Mouse (Mus musculus): ENCODE results near the gene Slc39a8.

Gene Slc39a8

DNA sequence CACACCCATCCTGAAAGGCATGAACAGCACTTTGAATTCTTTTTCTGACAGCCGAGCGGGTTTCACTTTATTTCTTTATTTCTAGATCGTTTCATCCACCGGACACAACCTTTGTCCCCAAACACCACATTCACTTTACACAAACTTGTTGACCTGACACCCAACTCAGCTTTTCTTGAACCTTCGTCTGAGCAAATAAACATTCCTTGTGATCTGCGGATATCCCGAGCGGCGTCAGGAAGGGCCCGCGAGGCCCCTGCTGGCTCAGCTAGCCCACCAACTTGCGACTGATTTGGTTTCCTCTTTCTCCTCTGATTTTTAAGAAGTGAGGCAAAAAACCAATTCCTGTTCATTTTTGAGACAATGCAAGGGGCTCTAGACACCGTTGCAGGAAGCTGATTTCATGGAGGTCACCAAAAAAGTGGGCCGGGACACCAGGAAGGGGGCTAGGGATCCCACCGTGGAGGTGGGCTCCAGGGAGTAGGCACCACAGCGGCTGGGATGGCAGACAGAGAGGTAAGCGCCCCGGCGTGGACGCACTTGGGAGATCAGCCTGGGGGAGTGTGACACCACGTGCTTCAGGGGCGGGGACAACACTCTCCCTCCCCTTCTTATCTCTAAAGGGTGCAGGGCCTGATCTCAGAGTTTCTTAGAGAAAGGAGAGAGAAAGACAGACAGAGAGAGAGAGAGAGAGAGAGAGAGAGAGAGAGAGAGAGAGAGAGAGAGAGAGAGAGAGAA is at the start of gene Slc39a8:
Gene Slc39a8 (plus strand): TSS at position 264 of the 738 bp plus-strand sequence.
- DNase-seq (ENCODE audit: low spot score in 2 of 2): peak; percentile 4 to 32

DNA sequence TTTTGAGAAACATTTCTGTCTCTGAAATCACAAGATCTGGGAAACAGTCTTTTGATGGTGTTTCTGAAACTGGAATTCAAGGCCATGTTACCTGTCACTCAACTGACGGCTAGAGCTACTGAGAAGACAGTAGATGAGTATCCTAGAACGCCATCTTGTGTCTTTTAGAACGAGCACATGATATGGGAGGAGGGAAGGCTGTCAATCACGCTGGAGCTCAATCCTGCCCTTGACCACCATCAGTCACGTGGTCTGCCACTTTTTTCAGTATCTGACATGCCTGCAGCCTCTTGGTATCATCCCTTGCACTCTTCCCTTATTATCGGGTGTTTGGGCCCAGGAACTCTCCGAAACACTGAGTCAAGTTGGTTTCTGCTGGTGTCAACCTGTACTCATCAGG is 40.0 kb upstream of the Slc39a8 start:
- DNase-seq (ENCODE audit: low spot score in 2 of 2): no peak

DNA sequence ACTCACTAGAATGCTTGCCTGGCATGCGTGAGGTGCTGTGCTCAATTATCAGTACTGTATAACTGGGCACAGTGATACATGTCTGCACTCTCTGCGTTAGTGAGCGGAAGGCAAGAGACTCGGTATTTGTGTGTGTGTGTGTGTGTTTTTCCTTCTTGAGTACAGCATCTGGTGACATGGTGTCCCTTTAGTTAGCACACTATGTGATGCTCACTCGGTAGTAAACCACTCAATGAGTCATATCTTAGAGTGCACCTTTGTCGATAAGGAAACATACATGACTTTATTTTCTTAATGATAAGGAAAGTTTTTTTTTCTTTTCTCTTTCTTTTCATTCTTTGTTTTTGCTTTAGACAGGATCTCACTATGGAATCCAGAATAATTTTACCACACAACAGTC is 29.0 kb upstream of the Slc39a8 start:
- DNase-seq (ENCODE audit: low spot score in 2 of 2): no peak

DNA sequence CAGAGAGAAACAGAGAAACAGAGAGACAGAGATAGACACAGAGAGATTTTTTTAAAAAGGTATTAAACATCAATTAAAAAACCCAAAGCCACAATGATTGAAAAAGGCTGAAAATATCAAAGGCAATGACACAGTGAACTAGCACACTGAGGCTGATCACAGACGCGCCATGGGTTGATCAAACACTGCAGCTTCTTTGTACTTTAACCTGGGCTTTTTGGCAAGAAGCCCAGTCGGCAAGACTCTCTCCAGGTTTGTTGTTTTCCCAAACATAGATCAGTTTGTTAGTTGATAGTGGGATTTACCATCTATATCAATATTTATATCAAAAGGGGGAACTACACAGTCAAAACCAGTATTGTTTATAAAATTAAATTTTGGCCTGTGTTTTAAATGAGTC is 26.8 kb upstream of the Slc39a8 start:
- DNase-seq (ENCODE audit: low spot score in 2 of 2): no peak

DNA sequence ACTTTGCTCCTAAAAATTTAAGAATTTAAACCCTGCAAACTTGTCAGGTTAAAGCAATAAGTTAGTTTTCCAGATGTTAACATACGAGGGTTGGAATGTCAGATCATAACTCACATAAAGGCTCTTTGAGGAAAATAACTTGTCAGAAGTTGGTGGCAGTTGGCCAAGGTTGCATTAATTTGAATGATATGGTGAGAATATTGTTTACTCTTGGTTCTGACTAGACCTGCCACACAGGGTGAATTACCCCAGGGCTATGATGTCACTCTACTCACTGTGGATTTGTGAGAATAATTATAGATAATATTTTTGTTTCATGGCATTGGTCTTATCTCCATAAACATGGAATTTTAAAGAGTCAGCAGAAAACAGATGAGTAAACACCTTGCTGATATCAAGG is 26.4 kb upstream of the Slc39a8 start:
- no peak for DNase-seq (ENCODE audit: low spot score in 2 of 2)

GRCm38 (mm10) chr3:135814665-135815064 is 10.4 kb upstream of the Slc39a8 start:
- DNase-seq (ENCODE audit: low spot score in 2 of 2): no peak

DNA sequence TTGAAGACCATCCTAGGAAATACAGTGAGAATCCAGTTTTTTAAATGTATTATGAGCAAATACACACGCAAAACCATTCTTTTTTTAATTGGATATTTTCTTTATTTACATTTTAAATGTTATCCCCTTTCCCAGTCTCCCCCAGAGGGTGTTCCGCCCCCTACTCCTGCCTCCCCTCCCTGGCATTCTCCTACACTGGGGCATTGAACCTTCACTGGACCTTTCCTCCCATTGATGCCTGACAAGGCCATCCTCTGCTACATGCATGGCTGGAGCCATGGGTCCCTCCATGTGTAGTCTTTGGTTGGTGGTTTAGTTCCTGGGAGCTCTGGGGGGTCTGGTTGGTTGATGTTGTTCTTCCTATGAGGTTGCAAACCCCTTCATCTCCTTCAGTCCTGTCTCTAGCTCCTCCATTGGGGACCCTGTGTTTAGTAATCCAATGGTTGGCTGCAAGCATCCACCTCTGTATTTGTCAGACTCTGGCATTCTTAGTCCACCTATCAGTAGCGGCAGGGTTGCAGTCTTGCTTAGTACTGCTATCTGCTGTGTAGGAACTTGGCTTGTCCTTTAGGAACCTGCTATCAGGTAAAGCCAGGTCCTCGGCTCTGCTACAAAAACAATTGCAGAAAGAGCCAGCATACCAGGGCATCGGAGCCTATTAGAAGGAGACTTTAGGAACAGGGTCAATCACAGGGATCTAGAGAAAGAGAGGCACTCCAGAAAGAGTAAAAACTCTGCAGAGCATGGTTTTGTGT is 8.9 kb upstream of the Slc39a8 start:
- DNase-seq (ENCODE audit: low spot score in 2 of 2): no peak

DNA sequence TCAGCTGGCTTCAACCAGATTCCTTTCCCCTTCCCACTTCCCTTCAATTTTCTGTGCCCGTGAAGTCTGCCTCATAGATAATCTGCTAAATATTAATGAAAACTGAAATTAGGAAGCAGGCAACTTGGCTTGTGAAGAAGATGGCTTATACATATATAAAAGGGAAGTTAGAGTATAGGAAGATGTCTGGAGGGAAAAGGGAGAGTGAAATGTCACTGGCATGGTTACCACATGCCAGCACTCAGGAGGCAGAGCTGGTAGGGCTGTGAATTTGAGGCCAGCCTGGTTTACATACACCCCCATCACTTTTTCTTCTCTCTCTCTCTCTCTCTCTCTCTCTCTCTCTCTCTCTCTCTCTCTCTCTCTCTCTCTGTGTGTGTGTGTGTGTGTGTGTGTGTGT is 8.0 kb upstream of the Slc39a8 start:
- no peak for DNase-seq (ENCODE audit: low spot score in 2 of 2)

- DNase-seq (ENCODE audit: low spot score in 2 of 2): no peak
Measured at GRCm38 (mm10) chr3:135824436-135824835, 643 bp upstream of the Slc39a8 start.

DNA sequence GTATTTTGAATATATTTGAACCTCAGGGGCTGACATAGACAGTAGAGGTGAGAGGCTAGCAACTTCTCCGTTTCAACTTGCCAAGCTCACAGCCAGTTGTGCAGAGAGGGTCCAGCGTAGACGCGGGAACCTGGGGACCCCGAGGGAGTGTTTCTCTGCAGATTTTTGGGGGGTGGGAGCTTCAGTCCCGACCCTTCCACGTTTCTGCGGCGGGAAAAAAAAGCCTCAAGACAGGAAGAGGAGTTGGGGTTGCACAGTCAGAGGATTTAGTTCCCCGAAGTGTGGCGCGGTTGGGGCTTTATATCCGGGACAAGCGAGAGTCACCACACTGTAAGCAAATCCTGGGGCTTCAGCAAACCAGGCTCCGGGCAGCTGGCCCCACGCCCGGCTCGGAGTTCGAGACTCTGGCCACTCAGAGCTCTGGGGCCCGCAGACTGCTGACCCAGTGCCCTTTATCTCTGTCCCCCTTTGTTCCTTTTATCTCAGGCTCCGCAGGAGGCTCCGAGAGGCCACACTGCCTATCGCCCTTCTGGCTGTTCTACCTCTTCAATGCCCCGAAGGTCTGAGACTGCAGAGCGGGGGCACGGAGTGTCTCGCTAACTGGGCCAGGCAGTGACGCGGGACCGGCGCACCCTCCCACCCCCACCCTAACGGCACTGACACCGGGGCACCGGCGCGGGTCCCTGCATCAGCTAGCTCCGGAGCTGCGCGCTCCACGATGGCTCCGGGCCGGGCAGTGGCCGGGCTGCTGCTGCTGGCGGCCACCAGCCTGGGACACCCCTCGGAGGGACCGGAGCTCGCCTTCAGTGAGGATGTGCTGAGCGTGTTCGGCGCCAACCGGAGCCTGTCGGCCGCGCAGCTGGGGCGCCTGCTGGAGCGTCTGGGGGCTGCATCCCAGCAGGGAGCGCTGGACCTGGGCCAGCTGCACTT is 940 bp downstream of the Slc39a8 start:
- DNase-seq (ENCODE audit: low spot score in 2 of 2): peak; percentile 6 to 12

- no peak for DNase-seq (ENCODE audit: low spot score in 2 of 2)
Measured at GRCm38 (mm10) chr3:135826684-135827249, 1.7 kb downstream of the Slc39a8 start.

- DNase-seq (ENCODE audit: low spot score in 2 of 2): no peak
Measured at GRCm38 (mm10) chr3:135828000-135828399, 2.9 kb downstream of the Slc39a8 start.

DNA sequence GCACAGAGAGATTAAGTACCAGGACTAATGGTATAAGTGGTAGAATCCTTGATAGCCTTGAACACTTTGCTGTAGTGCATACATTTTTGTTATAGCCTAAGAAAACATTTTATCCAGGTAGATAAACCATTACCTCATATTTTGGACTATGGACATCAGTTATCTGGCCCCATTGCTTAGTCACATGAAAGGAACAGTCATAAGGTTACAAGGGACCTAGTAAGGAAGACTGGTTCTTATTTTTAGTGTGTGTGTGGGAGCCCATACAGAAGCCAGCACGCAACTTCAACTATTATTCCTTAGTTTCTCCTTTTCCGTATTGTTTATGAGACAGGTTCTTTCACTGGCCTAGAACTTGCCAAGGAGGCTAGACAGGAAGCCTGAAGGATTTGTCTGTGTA is 7.4 kb downstream of the Slc39a8 start:
- no peak for DNase-seq (ENCODE audit: low spot score in 2 of 2)

DNA sequence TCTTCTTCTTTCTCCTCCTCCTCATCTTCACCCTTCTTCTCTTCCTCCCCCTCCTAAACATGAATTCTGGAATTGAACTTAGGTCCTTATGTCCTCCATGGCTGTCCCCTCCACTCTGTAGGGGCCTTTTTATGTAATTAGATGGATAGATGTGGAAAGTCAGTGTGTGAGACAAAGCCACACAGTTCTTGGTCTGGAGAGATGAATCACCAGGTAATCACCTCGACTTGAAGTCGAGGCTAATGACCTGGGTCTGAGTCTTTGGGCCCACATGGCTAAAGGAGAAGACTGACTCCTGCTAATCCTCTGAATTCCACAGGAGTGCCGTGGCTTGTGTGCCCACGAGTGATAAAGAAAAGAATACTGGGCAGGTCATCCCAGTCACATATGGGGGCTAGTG is 7.8 kb downstream of the Slc39a8 start:
- DNase-seq (ENCODE audit: low spot score in 2 of 2): no peak

- no peak for DNase-seq (ENCODE audit: low spot score in 2 of 2)
Measured at GRCm38 (mm10) chr3:135834988-135835387, 9.9 kb downstream of the Slc39a8 start.

DNA sequence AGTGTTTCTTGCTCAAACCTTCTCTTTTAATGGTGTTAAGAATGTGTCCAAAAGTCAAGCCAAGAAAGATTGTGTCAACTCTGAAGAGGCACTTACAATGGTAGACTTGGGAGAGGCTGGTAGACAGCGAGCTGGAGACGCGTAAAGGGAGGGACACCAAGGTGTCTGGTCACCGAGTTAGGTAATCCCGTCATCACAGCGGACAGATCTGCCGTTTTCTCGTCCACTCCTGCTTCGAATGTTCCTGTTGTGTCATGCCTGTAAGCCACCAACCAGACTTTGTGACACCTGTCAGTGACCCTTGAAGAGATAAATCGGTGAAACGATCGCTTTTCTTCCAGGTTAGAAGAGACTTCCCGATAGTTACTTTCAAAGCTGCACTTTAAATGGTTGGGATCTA is 14.5 kb downstream of the Slc39a8 start:
- no peak for DNase-seq (ENCODE audit: low spot score in 2 of 2)

- DNase-seq (ENCODE audit: low spot score in 2 of 2): no peak
Measured at GRCm38 (mm10) chr3:135840185-135840584, 15.1 kb downstream of the Slc39a8 start.

- DNase-seq (ENCODE audit: low spot score in 2 of 2): no peak
Measured at GRCm38 (mm10) chr3:135841716-135842511, 16.8 kb downstream of the Slc39a8 start.

- no peak for DNase-seq (ENCODE audit: low spot score in 2 of 2)
Measured at GRCm38 (mm10) chr3:135843181-135843580, 18.1 kb downstream of the Slc39a8 start.

GRCm38 (mm10) chr3:135843707-135844106 is 18.6 kb downstream of the Slc39a8 start:
- DNase-seq (ENCODE audit: low spot score in 2 of 2): no peak

DNA sequence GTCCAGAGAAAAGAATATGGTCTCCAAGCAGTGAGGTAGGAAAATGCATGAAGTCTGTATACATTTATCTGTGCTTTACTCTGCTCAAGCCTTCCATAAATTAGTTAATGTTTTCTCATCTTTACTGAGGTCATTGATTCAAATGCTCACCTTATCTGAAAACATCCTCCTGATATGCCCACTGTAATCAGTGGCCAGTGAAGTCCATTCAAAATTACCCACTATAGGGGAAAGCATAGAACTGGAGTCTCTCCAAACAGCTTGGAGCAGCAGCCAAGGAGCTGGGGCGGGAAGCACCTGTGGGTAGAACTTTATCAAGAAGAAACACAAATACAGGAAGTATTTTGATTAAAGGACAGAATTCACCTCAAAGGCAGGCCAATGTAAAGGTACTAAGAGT is 19.8 kb downstream of the Slc39a8 start:
- DNase-seq (ENCODE audit: low spot score in 2 of 2): no peak

All from frontal cortex, postnatal 25 days (tissue).